In genomic region chr4:99354241-99354640, GRCm38 (mm10) we compare ENCODE assay signal across 10 mouse cellular contexts. TPM values are rescaled to one million over a fixed set of nuclear protein-coding genes. Genes with fewer than 3 reads are reported as not detected.
DNase-seq lines count a peak whose midpoint lies in the region; ATAC-seq and TF ChIP-seq lines count a peak whose summit lies in the region.
"Had no signal": no experiment of that assay in that cellular context is flagged by ENCODE, and none has a peak within 500 bp of the region (broad histone marks: within the 10 kb centered on the region; RNA-seq: fewer than 3 reads in every experiment).

No protein-coding gene starts in this region.

- no peaks in the 10 kb centered on the region for H3K36me3 ChIP-seq in lung, embryonic 14.5 days (ENCODE audit: insufficient read depth)
- H3K36me3 ChIP-seq in embryonic facial prominence, embryonic 10.5 days (replicated peaks), result no peaks in the 10 kb centered on the region
- H3K36me3 ChIP-seq in hindbrain, embryonic 14.5 days (replicated peaks; ENCODE audit: control insufficient read depth, insufficient read depth), result no peaks in the 10 kb centered on the region
- no peaks in the 10 kb centered on the region for H3K36me3 ChIP-seq in small intestine, adult 2 months (ENCODE audit: control insufficient read depth, insufficient read depth, low read length)
- H3K36me3 ChIP-seq: liver, embryonic 13.5 days; neural tube, embryonic 13.5 days had no signal

- no peak overlapping the region for H3K9ac ChIP-seq in lung, embryonic 14.5 days
- H3K9ac ChIP-seq in hindbrain, embryonic 14.5 days, result no peak overlapping the region
- H3K9ac ChIP-seq: liver, embryonic 13.5 days; neural tube, embryonic 13.5 days had no signal

- TF ChIP-seq POLR2A in small intestine, adult 2 months (IDR thresholded peaks at IDR 0.05; ENCODE audit: low read depth, low read length), result no peak

- H3K9me3 ChIP-seq in lung, embryonic 14.5 days (ENCODE audit: low read depth, low read length), result no peaks in the 10 kb centered on the region
- no peaks in the 10 kb centered on the region for H3K9me3 ChIP-seq in embryonic facial prominence, embryonic 10.5 days
- H3K9me3 ChIP-seq in hindbrain, embryonic 14.5 days (ENCODE audit: control insufficient read depth, low read length), result no peaks in the 10 kb centered on the region
- H3K9me3 ChIP-seq: liver, embryonic 13.5 days; neural tube, embryonic 13.5 days had no signal

- H3K4me2 ChIP-seq in lung, embryonic 14.5 days, result peak overlapping the region; percentile 1; the same call in 1 of the 2 replicates
- peak overlapping the region; percentile 26 for H3K4me2 ChIP-seq in hindbrain, embryonic 14.5 days (replicated peaks)
- H3K4me2 ChIP-seq: liver, embryonic 13.5 days; neural tube, embryonic 13.5 days had no signal

- DNase-seq in lung, embryonic 14.5 days, result no peak
- no peak for DNase-seq in lung, postnatal 14 days
- DNase-seq in embryonic facial prominence, embryonic 10.5 days (ENCODE audit: low spot score), result no peak
- DNase-seq in hindbrain, embryonic 14.5 days (ENCODE audit: low spot score), result no peak
- DNase-seq in ovary, postnatal 36 days (ENCODE audit: low spot score), result no peak
- no peak for DNase-seq in ovary, postnatal 14 days (ENCODE audit: low spot score)
- DNase-seq: liver, embryonic 13.5 days had no signal

- H3K27ac ChIP-seq in lung, embryonic 14.5 days (ENCODE audit: low read depth), result no peak overlapping the region
- H3K27ac ChIP-seq in embryonic facial prominence, embryonic 10.5 days (replicated peaks), result no peak overlapping the region
- H3K27ac ChIP-seq in hindbrain, embryonic 14.5 days, result no peak overlapping the region
- H3K27ac ChIP-seq in small intestine, adult 2 months (ENCODE audit: insufficient read depth, low read depth, low read length), result no peak overlapping the region
- H3K27ac ChIP-seq: kidney, postnatal 0 days; liver, embryonic 13.5 days; neural tube, embryonic 13.5 days had no signal

- H3K4me3 ChIP-seq in lung, embryonic 14.5 days (ENCODE audit: low read depth, low read length), result no peak overlapping the region
- 0 out of 2 replicates have a peak overlapping the region, but pooled peaks have one; percentile 21 for H3K4me3 ChIP-seq in embryonic facial prominence, embryonic 10.5 days
- no peak overlapping the region for H3K4me3 ChIP-seq in hindbrain, embryonic 14.5 days (replicated peaks; ENCODE audit: low read length)
- H3K4me3 ChIP-seq in small intestine, adult 2 months (ENCODE audit: low read depth, low read length), result 0 out of 2 replicates have a peak overlapping the region, but pooled peaks have one; percentile 16
- H3K4me3 ChIP-seq: liver, embryonic 13.5 days; neural tube, embryonic 13.5 days had no signal

- WGBS in lung, embryonic 14.5 days, result 61% methylated on average over 16 of the region's 17 CpGs
- 71% methylated on average over 17 of the region's 17 CpGs for WGBS in embryonic facial prominence, embryonic 10.5 days
- WGBS in hindbrain, embryonic 14.5 days, result 73% methylated on average over 16 of the region's 17 CpGs
- 61% methylated on average over 17 of the region's 17 CpGs for WGBS in small intestine, adult 2 months

- no peak for TF ChIP-seq CTCF in lung, embryonic 14.5 days (IDR thresholded peaks at IDR 0.05; ENCODE audit: low read depth)
- no peak for TF ChIP-seq CTCF in small intestine, adult 2 months (IDR thresholded peaks at IDR 0.05; ENCODE audit: extremely low read depth, insufficient read length, insufficient replicate concordance, low read depth, low read length)

- ATAC-seq in lung, embryonic 14.5 days (ENCODE audit: insufficient read depth), result no peak
- ATAC-seq in hindbrain, embryonic 14.5 days (ENCODE audit: low FRiP score), result no peak

- H3K27me3 ChIP-seq in lung, embryonic 14.5 days (ENCODE audit: insufficient read depth, low read length), result no peaks in the 10 kb centered on the region
- H3K27me3 ChIP-seq in embryonic facial prominence, embryonic 10.5 days (replicated peaks; ENCODE audit: low read depth, poor library complexity, severe bottlenecking), result 0 out of 2 replicates have a peak, but pooled peaks cover 13% of the 10 kb centered on the region
- no peaks in the 10 kb centered on the region for H3K27me3 ChIP-seq in hindbrain, embryonic 14.5 days (ENCODE audit: control insufficient read depth, insufficient read depth, low read length)
- no peaks in the 10 kb centered on the region for H3K27me3 ChIP-seq in small intestine, adult 2 months (ENCODE audit: control insufficient read depth, insufficient read depth, low read length)
- H3K27me3 ChIP-seq: liver, embryonic 13.5 days had no signal

- no peaks in the 10 kb centered on the region for H3K4me1 ChIP-seq in lung, embryonic 14.5 days (ENCODE audit: insufficient read depth)
- H3K4me1 ChIP-seq in embryonic facial prominence, embryonic 10.5 days, result peaks cover 21% of the 10 kb centered on the region
- peaks cover 11% of the 10 kb centered on the region; the same call in 1 of the 2 replicates for H3K4me1 ChIP-seq in hindbrain, embryonic 14.5 days (replicated peaks; ENCODE audit: control insufficient read depth, insufficient read depth, low read length)
- H3K4me1 ChIP-seq in small intestine, adult 2 months (ENCODE audit: control insufficient read depth, insufficient read depth, insufficient read length, low read length), result no peaks in the 10 kb centered on the region
- H3K4me1 ChIP-seq: liver, embryonic 13.5 days had no signal

RNA-seq across cellular contexts. Expression of gene Gm12689, which starts 58.5 kb away (rescaled TPM):
- polyA plus RNA-seq in lung, embryonic 14.5 days (2014; fragmentation: Nextera tagmentation; extraction: Ambion mirVana), result 0.13 and 0.18 TPM in 2 replicates
- polyA plus RNA-seq in embryonic facial prominence, embryonic 10.5 days (2016; fragmentation: Nextera tagmentation; extraction: Ambion mirVana), result 0.18 TPM in 1 of 2 replicates, not detected in the other
- polyA plus RNA-seq in hindbrain, embryonic 14.5 days (2014; fragmentation: Nextera tagmentation; extraction: Ambion mirVana), result 0.24 and 0.35 TPM in 2 replicates
- 0.33 and 0.93 TPM in 2 replicates for polyA plus RNA-seq in small intestine, adult 2 months (2012; rRNA removed)

Comparison
In these comparisons a context has a peak if more than half of its experiments do, and no peak if none do; other contexts are left out.
1. H3K4me3 ChIP-seq: peak in embryonic facial prominence, embryonic 10.5 days (single experiment) and small intestine, adult 2 months (single experiment); none in lung, embryonic 14.5 days (single experiment) and hindbrain, embryonic 14.5 days (single experiment).